In genomic region chr12:50842744-50843143, GRCm38 (mm10) we compare ENCODE assay signal across 23 mouse cellular contexts.
"Had no signal": no experiment of that assay in that cellular context is flagged by ENCODE, and none has a peak within 500 bp of the region (broad histone marks: within the 10 kb centered on the region; RNA-seq: fewer than 3 reads in every experiment).

No protein-coding gene starts in this region.

- H3K36me3 ChIP-seq: limb, embryonic 12.5 days; limb, embryonic 15.5 days; midbrain, embryonic 12.5 days; neural tube, embryonic 13.5 days had no signal

- H3K27me3 ChIP-seq: limb, embryonic 12.5 days; limb, embryonic 15.5 days; midbrain, embryonic 12.5 days; neural tube, embryonic 13.5 days had no signal

- H3K4me3 ChIP-seq: layer of hippocampus, adult 2 months; limb, embryonic 12.5 days; limb, embryonic 15.5 days; midbrain, embryonic 12.5 days; myocyte; neural tube, embryonic 13.5 days had no signal

- DNase-seq: kidney, adult 18-20 months; kidney, postnatal 25 days; layer of hippocampus, adult 9-11 months; left cerebral cortex, postnatal 4 days; liver, postnatal 0 days; lung, embryonic 14.5 days; retina, postnatal 1 day; right cerebral cortex, postnatal 4 days; thymus, adult 2 months; thymus, postnatal 14 days had no signal

- H3K4me1 ChIP-seq: limb, embryonic 12.5 days; limb, embryonic 15.5 days; midbrain, embryonic 12.5 days; neural tube, embryonic 13.5 days had no signal

- H3K9me3 ChIP-seq: limb, embryonic 12.5 days; limb, embryonic 15.5 days; midbrain, embryonic 12.5 days; neural tube, embryonic 13.5 days had no signal

- H3K27ac ChIP-seq: kidney, postnatal 0 days; layer of hippocampus, adult 2 months; limb, embryonic 12.5 days; limb, embryonic 15.5 days; liver, embryonic 14.5 days; macrophage; midbrain, embryonic 12.5 days; neural tube, embryonic 13.5 days; stomach, postnatal 0 days had no signal

- H3K9ac ChIP-seq: limb, embryonic 12.5 days; limb, embryonic 15.5 days; liver, embryonic 14.5 days; liver, postnatal 0 days; lung, embryonic 14.5 days; midbrain, embryonic 12.5 days; neural tube, embryonic 13.5 days had no signal

- H3K4me2 ChIP-seq: limb, embryonic 12.5 days; limb, embryonic 15.5 days; liver, embryonic 11.5 days; lung, embryonic 14.5 days; midbrain, embryonic 12.5 days; neural tube, embryonic 13.5 days had no signal

- ATAC-seq: liver, postnatal 0 days; lung, postnatal 0 days; midbrain, embryonic 16.5 days had no signal
